Mouse (Mus musculus): Measurements from ENCODE around the gene Dgat2l6.
A peak's percentile ranks its signal among the peaks of the same experiment; 100 is the strongest.

Dgat2l6 gene

DNA sequence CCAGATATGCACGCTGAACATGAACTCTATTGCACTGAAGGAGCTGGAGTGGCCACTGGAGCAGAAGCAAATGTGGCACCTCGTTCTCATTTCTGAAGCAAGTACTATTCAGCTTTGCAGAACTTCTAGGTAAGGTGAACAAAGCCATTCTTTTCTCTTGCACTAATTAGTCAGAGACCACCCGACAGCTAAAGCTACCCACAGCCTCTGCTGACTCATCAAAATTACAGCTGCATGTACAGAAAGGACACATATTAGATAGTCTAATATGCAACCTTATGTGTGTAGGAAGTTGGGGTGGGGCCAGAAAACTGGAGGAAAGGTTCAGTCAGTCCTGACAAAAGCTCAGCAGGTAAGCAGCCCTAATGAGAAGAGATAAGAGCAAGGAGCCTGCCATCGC lies at the start of gene Dgat2l6:
TSS of gene Dgat2l6 (plus strand) at position 368 of the 400 bp plus-strand sequence.
- DNase-seq: no peak

DNA sequence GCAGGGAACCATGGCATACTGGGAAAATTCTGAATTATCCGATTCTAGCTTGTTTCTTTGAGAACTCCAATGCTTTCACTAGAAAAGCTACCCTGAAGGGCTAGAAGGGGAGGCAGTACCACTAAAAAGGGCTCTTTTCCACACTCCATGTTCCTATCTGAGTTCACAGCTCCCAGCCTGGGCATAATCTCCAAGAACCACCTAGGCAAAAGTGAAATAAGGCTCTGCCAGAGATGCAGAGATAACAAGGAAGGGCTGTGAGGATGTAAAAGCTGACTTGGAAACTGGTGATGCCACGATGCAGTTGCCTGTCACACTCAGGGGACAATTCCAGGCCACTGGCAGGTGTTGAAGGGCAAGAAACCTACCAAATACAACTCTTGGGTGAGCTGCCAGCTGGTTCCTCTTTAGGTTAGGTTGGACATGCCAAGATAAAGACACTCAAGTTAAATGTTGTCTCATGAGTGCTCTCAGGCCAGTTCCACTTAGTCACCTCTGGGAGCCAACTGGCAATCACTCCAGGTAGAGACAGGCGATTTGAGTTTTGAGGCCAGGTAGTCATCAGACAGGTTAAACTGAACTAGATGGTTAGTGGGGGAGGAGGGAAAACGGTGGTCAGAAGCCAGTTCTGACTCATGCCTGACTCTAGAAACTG lies 48.9 kb upstream of the Dgat2l6 start:
- no peak for DNase-seq

DNA sequence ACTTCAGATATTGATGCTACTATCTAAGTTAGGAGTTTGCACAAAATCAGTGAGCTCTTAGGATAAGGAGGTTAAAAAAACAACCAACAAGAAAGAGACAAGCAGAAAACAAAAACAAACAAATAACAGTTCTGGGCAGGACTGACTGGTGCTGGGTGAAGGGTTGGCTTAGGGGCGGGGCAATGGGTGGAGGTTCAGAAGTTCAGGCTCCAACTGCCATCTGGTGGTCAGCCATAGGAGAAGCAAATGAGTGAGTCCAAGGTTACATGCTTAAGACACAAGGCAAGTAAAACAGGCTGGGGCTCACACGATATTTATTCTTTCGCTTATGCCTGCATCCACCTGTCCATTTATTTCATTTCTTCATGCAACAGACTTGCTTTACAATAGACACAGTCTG lies 44.3 kb upstream of the Dgat2l6 start:
- peak; percentile 32 for DNase-seq

DNA sequence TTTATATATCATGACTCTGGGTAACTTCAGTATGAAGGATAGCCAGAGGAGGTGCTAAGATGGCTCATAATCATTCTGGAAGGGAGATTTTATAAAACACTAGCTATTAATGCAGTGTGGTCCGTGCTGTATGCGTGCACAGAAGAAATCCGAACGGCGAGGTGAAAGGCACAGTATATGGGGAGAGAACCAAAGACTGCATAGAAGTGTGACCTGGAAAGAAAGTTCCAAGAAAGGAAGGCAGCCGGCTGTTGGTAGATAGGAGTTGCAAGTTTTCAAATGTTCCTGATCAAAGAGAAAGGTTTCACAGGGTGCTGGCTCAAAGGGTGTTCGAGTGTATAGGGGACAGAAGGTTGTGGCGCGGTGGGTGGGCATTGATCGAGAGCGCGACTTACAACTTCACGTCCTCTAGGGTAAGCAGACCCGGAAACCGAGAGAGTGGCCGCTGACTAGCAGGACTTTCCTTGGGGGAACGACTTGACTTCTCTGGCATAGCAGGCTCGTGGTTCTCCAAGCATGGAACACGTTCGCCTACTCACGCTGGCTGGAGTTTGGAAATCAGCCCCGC lies 31.1 kb upstream of the Dgat2l6 start:
- no peak for DNase-seq

DNA sequence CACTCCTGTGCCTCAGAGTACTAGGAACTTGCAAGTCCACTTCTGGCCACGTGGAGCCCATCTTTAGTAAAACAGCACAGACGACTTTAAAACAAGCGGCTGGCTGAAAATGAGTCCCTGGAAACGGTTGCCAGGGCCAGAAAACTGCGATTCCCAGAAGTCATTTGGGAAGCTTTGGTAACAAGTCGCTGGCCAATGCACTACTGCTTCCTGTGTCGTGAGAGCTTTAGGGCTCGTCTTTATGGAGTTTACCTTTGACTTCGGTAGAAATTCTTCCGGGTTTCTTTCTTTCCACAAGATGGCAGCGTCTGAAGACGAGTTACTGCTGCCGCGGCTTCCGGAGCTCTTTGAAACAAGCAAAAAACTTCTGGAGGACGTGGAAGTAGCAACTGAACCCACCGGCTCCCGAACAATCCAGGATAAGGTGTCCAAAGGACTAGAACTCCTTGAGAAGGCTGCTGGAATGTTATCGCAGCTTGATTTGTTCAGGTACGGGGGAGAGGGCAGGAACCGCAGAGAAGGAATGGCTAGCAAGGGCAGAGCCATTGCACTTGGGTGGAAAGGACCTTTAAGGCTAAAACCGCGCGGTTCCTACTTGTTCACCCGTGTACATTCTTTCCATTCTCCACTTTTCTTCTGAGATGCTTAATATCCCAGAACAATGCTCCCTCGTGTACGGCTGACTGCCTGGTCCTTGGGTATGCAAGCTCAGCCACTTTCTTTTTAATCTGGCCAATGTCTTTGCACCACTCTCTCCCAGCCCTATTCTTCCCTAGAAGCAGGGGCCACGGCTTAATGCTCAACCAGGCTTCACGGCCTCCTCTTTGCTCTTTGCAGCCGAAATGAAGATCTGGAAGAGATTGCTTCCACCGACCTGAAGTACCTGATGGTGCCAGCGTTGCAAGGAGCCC lies 30.3 kb upstream of the Dgat2l6 start, which contains the start of gene Igbp1:
TSS of gene Igbp1 (plus strand) at position 224 of the 911 bp plus-strand sequence.
- peak; percentile 77 for DNase-seq

DNA sequence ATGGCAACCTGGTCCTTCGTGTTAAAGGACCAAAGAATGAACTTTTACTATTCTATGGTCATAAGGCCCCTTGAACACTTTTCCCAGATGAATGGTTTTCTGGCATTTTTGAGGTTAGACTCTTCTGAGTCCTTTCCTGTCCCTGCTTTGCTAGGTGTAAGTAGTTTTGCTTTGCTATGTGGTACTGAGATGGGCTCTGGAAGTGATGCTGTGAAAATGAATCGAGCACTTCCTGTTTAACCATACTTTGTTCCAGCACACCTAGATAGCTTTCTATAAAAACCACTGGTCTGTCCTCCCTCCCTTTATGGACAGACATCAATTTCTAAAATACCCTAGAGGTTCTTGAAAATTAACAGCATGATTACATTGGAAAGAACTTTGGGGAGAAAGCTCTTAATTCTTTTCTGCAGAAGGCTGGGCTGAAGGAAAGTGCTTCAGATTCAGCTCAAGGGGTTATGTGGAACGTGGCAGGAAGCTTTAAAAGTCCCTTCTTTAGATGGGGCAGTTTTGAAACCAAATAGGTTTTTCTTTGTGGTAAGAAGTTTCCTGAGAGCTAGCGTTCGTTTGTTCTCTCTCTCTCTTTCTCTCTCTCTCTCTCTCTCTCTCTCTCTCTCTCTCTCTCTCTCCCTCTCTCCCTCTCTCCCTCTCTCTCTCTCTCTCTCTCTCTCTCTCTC lies 20.3 kb upstream of the Dgat2l6 start:
- no peak for DNase-seq

DNA sequence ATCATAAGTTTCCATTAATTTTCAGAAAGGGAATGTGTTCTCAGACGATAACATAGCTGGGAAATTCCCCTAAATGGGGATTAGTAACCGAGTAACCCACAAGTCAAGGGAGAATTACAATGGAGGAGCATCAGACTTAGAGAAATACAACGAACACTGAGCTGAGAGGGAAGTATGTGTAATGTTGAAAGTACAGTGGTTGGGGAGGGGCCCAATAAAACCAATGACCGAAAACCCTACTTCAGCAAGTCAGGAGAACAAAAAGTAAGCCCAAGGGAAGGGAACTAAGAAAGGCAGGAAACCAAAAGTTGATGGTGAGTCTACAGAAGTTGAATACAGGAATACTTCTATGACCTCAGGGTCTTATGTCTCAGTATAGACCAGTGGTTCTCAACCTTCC lies 16.5 kb upstream of the Dgat2l6 start:
- DNase-seq: no peak

DNA sequence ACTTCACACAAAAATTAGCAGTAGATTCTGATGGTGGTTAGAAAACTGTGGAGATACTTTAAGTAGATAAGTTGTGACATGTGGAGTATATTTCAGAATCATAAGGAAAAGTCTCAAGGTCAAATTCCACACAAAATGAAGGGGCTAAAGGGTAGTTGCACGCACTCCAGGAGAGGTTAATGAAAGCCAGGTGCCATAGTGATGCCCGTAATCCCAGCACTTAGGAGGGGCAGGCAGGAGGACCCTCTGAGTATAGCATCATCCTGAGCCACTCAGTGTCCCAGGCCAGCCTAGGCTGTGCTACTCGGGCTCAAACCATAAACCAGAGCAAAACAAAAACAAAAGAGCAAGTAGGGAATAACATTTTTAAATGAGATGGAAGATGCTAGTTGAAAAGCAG lies 14.7 kb upstream of the Dgat2l6 start:
- no peak for DNase-seq

DNA sequence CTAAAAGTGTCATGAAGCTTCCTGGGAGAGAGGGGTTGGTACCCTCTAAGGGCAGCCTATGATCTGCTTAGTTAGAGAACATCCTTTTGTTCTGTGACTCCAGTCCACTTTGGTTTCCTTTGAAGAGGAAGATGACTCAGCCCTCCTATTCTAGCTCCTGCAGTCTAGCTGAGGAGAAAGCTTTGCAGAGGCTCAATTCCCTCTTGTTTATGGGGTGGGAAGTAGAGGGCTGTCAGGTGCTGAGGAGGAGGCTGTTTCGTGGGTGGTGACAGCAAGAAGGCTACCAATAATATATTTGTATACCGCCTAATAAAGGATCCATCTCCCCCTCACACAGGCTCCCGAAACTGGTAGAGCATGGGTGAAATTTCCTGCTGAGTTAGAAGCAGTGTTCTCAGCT lies 8.0 kb upstream of the Dgat2l6 start:
- DNase-seq: no peak

DNA sequence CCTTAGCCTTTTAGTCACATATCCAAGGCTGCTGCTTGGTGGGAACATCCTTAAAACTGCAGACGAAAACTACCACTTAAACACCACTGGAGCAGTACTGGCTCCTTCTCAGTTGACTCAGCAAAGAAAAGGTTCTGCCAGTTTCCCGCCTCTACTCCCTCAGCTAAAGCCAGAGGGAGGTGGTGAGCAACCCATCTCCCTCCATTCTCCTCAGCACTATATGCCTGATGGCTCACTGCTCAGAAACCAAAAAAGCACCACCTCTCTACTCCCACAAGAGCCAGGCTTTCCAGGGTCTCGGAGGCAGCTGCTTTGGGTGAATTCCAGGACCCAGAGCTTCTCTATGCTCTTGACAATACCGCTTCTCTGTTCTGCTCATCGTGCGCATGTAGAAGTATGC lies 7.0 kb upstream of the Dgat2l6 start:
- no peak for DNase-seq

DNA sequence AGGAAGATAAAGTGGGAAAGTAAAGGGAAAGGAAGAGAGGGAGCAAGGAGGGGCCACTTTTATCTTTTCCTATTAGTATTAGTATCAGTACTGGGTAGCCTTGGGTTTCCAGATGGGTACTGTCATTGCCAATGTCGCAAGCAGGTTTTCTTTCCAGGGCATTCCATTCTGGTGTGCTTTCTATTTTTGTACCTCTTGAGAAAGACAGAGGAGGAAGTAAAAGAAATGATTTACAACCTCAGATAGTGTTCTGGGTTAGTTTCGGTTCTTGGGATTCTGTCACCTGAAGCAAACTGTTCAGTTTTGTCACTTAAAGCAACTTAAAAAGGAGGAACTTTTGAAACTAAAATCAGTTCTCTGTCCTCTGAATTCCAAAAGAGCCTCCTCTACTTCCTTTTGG lies 6.1 kb upstream of the Dgat2l6 start:
- no peak for DNase-seq

DNA sequence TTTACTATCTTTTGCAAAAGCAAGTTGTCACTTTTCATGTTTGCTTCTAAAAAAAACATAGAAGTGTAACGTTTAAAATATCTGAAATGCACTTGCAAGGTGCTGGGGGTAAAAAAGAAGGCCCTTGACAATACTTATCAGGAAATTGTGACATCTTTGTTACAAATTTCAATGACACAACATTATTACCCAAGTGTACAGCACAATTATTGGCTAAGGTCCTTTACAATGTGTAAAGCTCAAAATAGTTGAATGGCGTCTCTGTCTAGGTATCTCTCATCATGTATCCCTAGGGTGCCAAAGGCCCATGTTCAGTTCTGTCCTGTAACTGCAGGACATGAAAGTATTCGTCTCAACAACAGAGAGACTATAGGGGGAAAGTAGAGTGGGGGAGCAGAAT lies 31.4 kb downstream of the Dgat2l6 start:
- DNase-seq: no peak

DNA sequence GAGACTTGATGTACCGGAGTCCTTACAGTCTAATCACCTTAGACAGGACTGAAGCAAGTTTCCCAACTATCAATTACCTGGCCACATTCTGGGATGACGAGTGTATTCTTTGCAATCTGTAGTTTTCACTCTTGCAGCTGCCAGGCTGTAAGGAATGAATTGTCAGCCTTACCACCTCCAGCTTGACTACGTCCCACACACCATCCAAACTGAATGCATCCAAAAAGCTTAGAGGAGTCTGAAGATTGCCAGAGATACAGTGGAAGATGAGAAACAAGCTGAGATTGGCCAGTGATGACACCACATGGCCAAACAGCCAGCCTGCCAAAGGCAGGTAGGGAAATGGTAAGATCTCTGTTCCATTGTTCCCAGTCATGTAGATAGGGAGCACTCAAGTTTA lies 41.1 kb downstream of the Dgat2l6 start:
- DNase-seq: no peak

DNA sequence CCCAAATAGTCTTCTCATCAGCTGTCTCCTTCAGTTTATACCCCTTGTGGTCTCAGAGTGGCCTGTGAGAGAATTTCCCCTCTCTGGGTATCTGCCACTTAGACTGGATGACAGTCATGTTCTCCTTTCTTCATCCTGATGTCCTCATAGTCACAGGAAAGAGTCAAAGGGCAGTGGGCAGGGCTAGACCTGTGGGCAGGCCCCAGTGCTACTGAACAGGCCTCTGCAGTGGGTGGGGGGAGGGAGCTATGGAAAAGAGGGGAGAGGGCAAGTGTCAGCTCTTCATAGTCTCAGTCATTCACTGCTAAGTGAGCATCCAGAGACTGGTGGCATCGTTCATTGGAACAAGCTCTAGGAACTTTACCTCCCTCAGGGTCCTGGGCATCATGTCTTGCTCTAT lies 47.3 kb downstream of the Dgat2l6 start, which contains the start of gene Awat1:
TSS of gene Awat1 (plus strand) at position 301 of the 400 bp plus-strand sequence.
- no peak for DNase-seq

DNA sequence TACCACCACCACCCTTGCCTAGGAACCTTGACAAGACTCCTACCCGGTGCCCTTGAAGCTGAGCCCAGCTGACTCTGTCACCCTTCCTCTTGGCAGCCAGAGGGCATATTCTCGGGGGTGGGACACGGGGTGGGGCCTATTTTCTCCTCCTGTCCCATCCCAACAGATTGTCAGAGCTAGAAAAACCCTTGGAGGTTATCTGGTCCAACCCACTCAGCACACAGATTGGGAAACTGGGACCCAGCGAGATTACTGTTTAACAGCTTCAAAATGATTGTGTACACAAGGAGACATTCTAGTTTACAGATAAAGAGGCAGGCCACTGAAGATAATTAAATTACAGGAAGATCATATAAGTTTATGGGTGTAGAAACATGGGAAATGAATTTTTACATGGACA lies 70.2 kb downstream of the Dgat2l6 start, which contains the start of gene P2ry4:
TSS of gene P2ry4 (minus strand) at position 79 of the 400 bp plus-strand sequence.
- DNase-seq: no peak

All from cerebellum, adult 11-12 months (tissue).